Mouse (Mus musculus) limb, embryonic 15.5 days (tissue): ENCODE data around the gene Dcpp2. TPM values are rescaled to one million over a fixed set of nuclear protein-coding genes. Genes with fewer than 3 reads are reported as not detected.
"Not testable (repeated sequence)": the region's sequence is repeated elsewhere in the genome, so short reads cannot be mapped to it uniquely, and the experiment has no call there.

Source experiments
- ATAC-seq: fragments of 200-750 bp; cut with Nextera tagmentation; 2 replicates; pipeline ENCODE4 v1.8.0; 2017; ENCODE audit warnings: low read depth, moderate TSS enrichment; ENCODE audit not compliant: insufficient number of reproducible peaks, low FRiP score, low TSS enrichment
- H3K27ac ChIP-seq: fragments of 300-500 bp; sonication (generic); 2 replicates; pipeline ENCODE4 v1.5.1; 2015; ENCODE audit warnings: moderate library complexity, mild to moderate bottlenecking, inconsistent platforms
- H3K27me3 ChIP-seq: fragments of 300-500 bp; sonication (generic); 2 replicates; pipeline ENCODE4 v1.6.1; 2015; ENCODE audit warnings: inconsistent platforms
- H3K36me3 ChIP-seq: fragments of 300-500 bp; sonication (generic); 2 replicates; pipeline ENCODE4 v1.6.1; 2015; ENCODE audit warnings: inconsistent platforms
- H3K4me1 ChIP-seq: fragments of 300-500 bp; sonication (generic); 2 replicates; pipeline ENCODE4 v1.6.1; 2015; ENCODE audit warnings: inconsistent platforms
- H3K4me2 ChIP-seq: fragments of 300-500 bp; sonication (generic); 2 replicates; pipeline ENCODE4 v1.6.1; 2015; ENCODE audit warnings: mild to moderate bottlenecking, inconsistent platforms
- H3K4me3 ChIP-seq: fragments of 300-500 bp; sonication (generic); 2 replicates; pipeline ENCODE4 v1.5.1; 2015; ENCODE audit warnings: mild to moderate bottlenecking, inconsistent platforms
- H3K9ac ChIP-seq: fragments of 300-500 bp; sonication (generic); 2 replicates; pipeline ENCODE4 v1.6.1; 2015; ENCODE audit warnings: inconsistent platforms
- H3K9me3 ChIP-seq: fragments of 300-500 bp; sonication (generic); 2 replicates; pipeline ENCODE4 v1.6.1; 2016; ENCODE audit warnings: inconsistent platforms
- WGBS: fragments of 180-500 bp; shearing (Covaris S2); methylation state at CpG from one replicate; pipeline ENCODE4 v1.1.7; 2015; 5-methylcytosine and 5-hydroxymethylcytosine counted together
- polyA plus RNA-seq: library from polyadenylated mRNA; unstranded; fragments of >200 nt; fragmentation: Nextera tagmentation; extraction: Ambion mirVana; gene quantifications from 2 replicates; pipeline ENCODE4 v1.2.1, GENCODE M21; 2015

Gene Dcpp2
- polyA plus RNA-seq, result not detected in 2 replicates

DNA sequence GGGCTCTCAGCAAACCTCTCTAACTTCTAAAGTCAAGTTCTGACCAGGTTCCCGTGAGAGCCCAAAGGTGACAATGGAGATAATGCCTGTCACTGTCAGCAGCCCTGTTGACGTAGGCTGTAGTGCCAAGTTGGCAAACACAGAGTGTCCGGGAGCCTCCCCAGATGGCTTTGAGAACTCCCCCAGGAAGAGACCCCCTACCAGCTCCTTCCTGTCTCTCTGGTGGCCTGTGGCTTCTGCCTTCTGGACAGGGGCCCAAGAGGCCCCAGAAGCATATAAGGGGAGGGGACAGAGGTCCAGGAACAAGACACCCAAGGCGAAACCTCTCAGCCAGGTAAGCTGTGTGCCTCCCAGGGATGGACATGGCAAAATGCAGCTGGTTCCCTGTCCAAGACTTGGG, at the start of gene Dcpp2, which contains the start of gene Dcpp1:
Gene Dcpp2, plus strand, starts transcription at position 305 of the 400 bp plus-strand sequence.
Gene Dcpp1, plus strand, starts transcription at position 301 of the 400 bp plus-strand sequence.
- 72% methylated on average over 4 of the region's 4 CpGs for WGBS
- H3K4me1 ChIP-seq, result not testable (repeated sequence)

DNA sequence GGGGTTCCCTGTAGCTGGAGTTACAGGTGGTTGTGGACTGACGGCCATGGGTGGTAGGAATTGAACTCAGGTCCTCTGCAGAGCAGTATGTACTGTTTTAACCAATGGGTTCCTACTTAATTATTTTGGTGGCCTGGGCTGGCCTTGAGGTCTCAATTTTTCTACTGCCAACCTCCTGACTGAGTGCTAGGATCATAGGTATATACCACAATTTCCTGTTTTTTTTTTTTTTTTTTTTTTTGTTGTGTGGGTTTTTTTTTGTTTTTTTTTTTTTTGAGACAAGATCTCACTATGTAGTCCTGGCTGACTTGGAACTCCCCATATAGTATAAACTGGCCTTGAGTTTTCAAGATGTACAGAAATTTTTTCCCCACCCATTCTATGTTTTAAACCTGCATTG, 49.5 kb upstream of the Dcpp2 start:
- Histone ChIP-seq H3K27me3 (peaks cover 21% of the 10 kb centered on the region), H3K9ac (no peak overlapping the region), H3K36me3 (peaks cover 13% of the 10 kb centered on the region), H3K4me1 (peaks cover 18% of the 10 kb centered on the region), H3K9me3 (no peaks in the 10 kb centered on the region), H3K4me3 (no peak overlapping the region), H3K4me2 (no peak overlapping the region), H3K27ac (no peak overlapping the region)
- 85% methylated on average over 1 of the region's 1 CpGs for WGBS
- ATAC-seq, result no peak

More for the DNA sequence above, at the start of gene Dcpp2, which contains the start of gene Dcpp1:
- not testable (repeated sequence) for H3K9me3 ChIP-seq, H3K36me3 ChIP-seq, H3K4me2 ChIP-seq, H3K4me3 ChIP-seq, ATAC-seq, H3K9ac ChIP-seq, H3K27ac ChIP-seq, H3K27me3 ChIP-seq

DNA sequence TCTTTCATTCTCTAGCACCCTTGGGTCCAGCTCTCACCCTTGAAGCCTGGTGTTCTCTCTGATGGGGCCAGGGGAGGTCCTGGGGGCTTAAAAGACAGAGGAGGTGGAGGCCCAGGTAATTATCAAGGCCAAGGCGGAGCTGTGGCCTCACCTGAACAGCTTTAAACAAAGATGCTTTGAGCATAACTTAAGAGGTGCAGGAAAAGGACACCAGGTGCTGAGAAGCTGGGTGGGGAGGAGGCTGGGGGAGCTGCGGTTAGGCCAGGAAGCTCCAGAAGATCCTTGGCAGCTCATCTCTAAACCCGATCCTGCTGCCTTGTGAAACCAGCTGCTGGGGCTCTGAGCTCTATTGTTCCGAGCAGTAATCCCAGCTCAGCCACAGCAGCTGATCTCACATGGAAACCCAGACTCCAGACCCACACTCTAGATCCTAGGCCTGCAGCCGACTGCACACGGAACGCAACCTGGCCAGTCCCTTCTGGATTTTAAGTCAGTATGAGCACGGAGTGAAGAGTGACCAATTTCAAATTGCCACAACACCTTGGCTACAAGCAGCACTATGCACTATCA, 44.6 kb upstream of the Dcpp2 start, which contains the start of gene Prss33:
Gene Prss33, minus strand, starts transcription at position 51 of the 570 bp plus-strand sequence.
- 71% methylated on average over 8 of the region's 8 CpGs for WGBS
- no peak within 1 kb of the TSS for H3K27ac ChIP-seq
- no peak within 1 kb of the TSS for H3K9ac ChIP-seq

DNA sequence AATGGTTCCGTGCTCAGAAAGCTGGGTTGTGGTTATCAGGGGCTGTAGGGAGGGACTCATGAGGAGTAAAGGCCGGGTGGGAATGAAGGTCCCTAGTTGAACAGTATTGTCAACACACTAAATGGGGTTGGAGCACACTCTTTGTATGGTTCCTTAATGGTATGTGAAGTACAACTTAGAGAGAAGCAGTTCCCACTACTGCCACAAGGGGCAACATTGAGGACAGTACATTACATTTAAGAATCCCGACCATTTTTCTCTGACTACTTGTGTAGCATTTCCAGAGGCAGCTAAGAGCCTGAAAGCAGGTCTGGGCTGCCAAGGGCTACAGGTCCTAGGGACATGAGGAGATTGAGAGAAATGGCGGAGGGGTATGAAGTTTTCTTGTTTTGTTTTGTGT, 39.5 kb upstream of the Dcpp2 start:
- Histone ChIP-seq H3K9me3 (no peaks in the 10 kb centered on the region), H3K4me2 (no peak overlapping the region), H3K4me1 (peaks cover 4% of the 10 kb centered on the region; the same call in 1 of the 2 replicates), H3K27me3 (no peaks in the 10 kb centered on the region), H3K27ac (no peak overlapping the region), H3K4me3 (no peak overlapping the region), H3K9ac (no peak overlapping the region), H3K36me3 (no peaks in the 10 kb centered on the region)
- WGBS, result 30% methylated on average over 4 of the region's 4 CpGs
- ATAC-seq, result no peak

More for the DNA sequence above, 44.6 kb upstream of the Dcpp2 start, which contains the start of gene Prss33:
- no peak for ATAC-seq
- H3K4me1 ChIP-seq, result no peaks in the 10 kb centered on the region
- no peaks in the 10 kb centered on the region for H3K36me3 ChIP-seq
- no peak within 1 kb of the TSS for H3K4me3 ChIP-seq
- H3K4me2 ChIP-seq, result no peak within 1 kb of the TSS
- H3K9me3 ChIP-seq, result no peaks in the 10 kb centered on the region
- H3K27me3 ChIP-seq, result peaks cover 21% of the 10 kb centered on the region

DNA sequence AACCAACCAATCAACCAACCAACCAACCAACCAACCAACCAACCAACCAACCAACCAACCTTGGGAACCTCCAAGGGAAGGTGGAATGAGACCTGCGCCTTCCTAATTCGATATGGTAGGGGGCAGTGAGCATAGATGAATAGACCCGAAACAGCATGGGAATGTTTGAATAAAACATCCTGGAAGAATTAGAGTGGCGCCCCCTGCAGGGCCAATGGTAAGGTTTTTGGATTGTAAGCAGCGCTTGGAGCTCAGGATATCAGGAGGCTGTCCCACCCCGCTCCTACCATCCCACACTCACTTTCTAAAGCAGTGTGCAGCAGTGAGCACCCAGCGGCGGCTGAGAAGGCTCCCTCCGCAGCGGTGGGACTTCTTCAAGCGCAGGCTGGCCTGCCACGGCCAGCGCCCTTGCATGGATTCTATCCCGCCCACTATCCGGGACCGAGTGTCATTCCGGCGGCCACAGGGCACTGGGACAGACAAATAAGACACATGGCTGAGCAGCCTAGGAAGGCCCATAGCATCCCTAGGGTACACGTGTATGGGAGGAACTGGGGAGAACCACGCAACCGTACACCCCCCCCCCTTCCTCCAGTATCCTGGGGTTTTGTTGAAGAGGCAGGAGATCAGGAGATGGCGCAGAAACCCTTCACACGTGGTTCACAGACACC, 37.4 kb upstream of the Dcpp2 start:
- no peaks in the 10 kb centered on the region for H3K27me3 ChIP-seq
- ATAC-seq, result no peak
- no peaks in the 10 kb centered on the region for H3K36me3 ChIP-seq
- H3K9ac ChIP-seq, result no peak overlapping the region
- H3K4me3 ChIP-seq, result peak overlapping the region; percentile 14; the same call in 1 of the 2 replicates
- H3K27ac ChIP-seq, result no peak overlapping the region
- 48% methylated on average over 23 of the region's 23 CpGs for WGBS
- peak overlapping the region; percentile 36; the same call in 1 of the 2 replicates for H3K4me2 ChIP-seq
- H3K4me1 ChIP-seq, result peaks cover 4% of the 10 kb centered on the region; the same call in 1 of the 2 replicates
- no peaks in the 10 kb centered on the region for H3K9me3 ChIP-seq

DNA sequence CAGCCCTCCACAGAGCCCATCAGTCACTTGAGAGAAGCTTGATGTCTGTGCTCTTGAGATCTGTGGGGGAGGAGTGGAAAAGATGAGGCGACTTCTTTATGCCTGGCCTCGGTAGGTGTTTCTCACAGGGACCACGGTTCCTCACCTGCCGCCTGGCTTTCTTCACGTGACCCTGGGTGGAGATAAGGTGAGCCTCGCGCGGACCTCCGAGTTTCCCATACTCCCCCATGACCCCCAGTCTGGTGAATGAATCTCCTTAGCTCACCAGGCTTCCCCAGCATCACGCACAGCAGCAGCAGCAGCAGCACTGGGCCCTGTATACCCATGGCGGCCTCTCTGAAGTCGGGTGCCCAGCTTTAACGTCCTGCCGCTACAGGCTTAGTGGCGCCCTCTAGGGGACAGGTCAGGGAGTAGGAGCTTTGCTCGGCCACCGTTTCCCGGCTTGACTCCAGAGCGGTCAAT, 36.8 kb upstream of the Dcpp2 start, which contains the start of the genes Prss32 and Prss41:
Gene Prss32, plus strand, starts transcription at position 44 of the 462 bp plus-strand sequence.
Gene Prss41, minus strand, starts transcription at position 361 of the 462 bp plus-strand sequence.
- 15% methylated on average over 19 of the region's 19 CpGs for WGBS
- Histone ChIP-seq H3K27ac (no peak within 1 kb of the TSS), H3K4me3 (peak within 1 kb of the TSS; percentile 14; the same call in 1 of the 2 replicates), H3K9me3 (no peaks in the 10 kb centered on the region), H3K4me2 (peak within 1 kb of the TSS; percentile 36), H3K36me3 (no peaks in the 10 kb centered on the region), H3K4me1 (peaks cover 4% of the 10 kb centered on the region; the same call in 1 of the 2 replicates), H3K9ac (no peak within 1 kb of the TSS), H3K27me3 (no peaks in the 10 kb centered on the region)
- no peak for ATAC-seq

DNA sequence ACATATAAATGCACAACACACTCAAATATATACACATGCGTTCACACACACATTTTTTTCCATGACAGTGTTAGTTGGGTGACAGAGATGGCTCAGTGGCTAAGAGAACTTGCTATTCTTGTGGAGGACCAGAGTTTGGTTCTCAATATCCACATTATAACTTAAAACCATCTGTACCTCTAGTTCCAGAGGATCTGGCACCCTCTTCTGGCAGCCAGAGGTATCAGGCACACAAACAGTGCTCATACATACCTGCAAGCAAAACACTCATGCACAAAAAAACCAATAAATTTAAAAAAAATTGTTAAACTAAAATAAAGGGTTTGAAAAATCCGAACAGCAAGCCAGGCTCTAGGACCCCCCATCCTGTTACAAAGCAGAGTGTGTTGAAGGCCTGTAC, 30.7 kb upstream of the Dcpp2 start:
- Histone ChIP-seq H3K4me2 (no peak overlapping the region), H3K4me1 (no peaks in the 10 kb centered on the region), H3K9ac (no peak overlapping the region), H3K9me3 (no peaks in the 10 kb centered on the region), H3K36me3 (no peaks in the 10 kb centered on the region), H3K27ac (no peak overlapping the region), H3K4me3 (no peak overlapping the region), H3K27me3 (no peaks in the 10 kb centered on the region)
- WGBS, result 56% methylated on average over 2 of the region's 2 CpGs
- no peak for ATAC-seq

DNA sequence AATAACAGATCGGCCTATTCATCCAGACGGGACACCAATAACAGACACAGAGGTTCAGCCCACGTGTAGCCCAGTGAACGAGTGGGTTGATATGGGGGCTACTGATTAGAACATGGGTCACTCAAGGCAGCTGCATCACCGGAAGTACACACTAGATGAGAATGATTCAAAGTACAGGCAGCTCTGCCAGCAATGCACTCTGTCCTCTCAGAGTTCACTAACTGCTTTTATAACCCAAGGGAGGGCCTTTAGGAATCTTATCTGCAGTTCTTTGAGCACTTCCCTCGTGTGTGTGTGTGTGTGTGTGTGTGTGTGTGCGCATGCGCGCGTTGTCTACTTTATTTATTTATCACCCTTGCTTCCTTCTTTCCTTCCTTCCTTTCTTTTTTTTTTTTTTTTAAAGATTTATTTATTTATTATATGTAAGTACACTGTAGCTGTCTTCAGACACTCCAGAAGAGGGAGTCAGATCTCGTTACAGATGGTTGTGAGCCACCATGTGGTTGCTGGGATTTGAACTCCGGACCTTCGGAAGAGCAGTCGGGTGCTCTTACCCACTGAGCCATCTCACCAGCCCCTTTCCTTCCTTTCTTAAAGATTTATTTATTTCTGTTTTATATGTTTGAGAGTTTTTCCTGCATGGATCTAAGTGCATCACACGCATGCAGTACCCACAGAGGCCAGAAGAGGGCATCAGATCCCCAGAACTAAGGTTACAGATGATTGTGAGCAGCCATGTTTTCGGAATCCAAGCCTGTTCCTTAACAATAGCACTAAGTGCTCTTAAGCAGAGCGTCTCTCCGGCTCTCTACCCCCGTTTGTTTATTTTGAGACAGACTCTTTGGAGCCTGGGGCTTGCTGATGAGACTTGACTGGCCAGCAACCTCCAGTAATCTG, 29.6 kb upstream of the Dcpp2 start:
- Histone ChIP-seq H3K4me2 (no peak overlapping the region), H3K9me3 (no peaks in the 10 kb centered on the region), H3K27me3 (no peaks in the 10 kb centered on the region), H3K27ac (no peak overlapping the region), H3K4me1 (no peaks in the 10 kb centered on the region), H3K9ac (no peak overlapping the region), H3K4me3 (no peak overlapping the region), H3K36me3 (no peaks in the 10 kb centered on the region)
- WGBS, result 56% methylated on average over 18 of the region's 19 CpGs
- no peak for ATAC-seq

DNA sequence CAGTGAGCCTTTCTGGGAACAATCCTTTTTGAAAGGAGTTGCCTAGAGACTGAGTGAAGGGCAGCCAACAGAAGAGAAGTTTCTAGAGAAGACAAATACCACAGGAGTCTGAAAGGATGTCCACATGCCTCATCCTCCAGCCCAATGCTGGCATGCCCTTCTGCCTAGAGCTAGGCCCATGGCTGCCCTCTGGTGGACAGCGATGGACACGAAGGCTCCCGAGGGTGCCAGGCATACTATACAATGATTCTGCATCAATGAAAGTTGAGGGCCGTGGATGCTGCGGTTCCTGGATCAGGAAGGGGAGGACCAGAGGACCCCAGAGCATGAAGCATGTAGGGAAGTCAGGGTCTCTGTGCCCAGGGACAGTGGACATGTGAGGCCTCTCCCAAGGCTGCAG, 27.4 kb upstream of the Dcpp2 start:
- no peaks in the 10 kb centered on the region for H3K9me3 ChIP-seq
- no peak overlapping the region for H3K4me3 ChIP-seq
- H3K9ac ChIP-seq, result no peak overlapping the region
- ATAC-seq, result no peak
- H3K27ac ChIP-seq, result no peak overlapping the region
- no peaks in the 10 kb centered on the region for H3K4me1 ChIP-seq
- H3K36me3 ChIP-seq, result no peaks in the 10 kb centered on the region
- H3K4me2 ChIP-seq, result no peak overlapping the region
- no peaks in the 10 kb centered on the region for H3K27me3 ChIP-seq
- 36% methylated on average over 5 of the region's 5 CpGs for WGBS

DNA sequence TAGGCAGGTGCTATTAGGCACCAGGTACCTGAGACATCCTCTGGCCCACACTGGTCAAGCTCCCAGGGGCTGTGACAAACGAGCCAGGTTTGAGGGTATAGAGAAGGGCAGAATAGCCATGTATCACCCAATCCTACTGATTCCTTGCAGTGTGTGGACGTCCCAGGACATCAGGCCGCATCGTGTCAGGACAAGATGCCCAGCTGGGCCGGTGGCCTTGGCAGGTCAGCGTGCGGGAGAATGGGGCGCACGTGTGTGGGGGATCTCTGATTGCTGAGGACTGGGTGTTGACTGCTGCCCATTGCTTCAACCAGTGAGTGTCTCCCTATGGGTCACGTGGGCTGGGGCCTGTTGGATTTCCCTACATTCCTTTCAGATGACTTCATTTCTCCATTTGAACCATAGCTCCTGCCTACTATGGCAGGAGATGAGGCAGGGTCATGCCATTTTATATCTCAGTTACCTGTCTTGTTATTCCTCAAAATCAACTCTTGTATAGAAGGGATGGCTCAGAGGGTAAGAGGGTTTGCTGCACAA, 26.4 kb upstream of the Dcpp2 start:
- Histone ChIP-seq H3K27me3 (no peaks in the 10 kb centered on the region), H3K9ac (no peak overlapping the region), H3K9me3 (no peaks in the 10 kb centered on the region), H3K36me3 (no peaks in the 10 kb centered on the region), H3K4me1 (no peaks in the 10 kb centered on the region), H3K4me2 (no peak overlapping the region), H3K27ac (no peak overlapping the region), H3K4me3 (no peak overlapping the region)
- WGBS, result 86% methylated on average over 10 of the region's 10 CpGs
- no peak for ATAC-seq

DNA sequence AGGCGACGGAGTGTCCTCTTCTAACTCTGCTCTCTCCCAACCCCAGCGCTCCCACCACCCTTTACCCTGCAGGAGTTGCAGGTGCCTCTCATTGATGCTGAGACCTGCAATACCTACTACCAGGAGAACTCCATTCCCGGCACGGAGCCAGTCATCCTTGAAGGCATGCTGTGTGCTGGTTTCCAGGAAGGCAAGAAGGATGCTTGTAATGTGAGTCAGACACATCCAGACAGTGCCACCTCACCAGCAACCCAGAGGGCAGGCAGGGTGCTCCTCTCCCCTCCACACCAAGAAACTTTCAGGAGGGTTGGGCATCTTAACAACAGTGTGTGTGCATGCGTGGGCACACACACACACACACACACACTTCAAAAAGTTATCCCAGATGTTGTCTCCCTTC, 23.5 kb upstream of the Dcpp2 start:
- no peak overlapping the region for H3K27ac ChIP-seq
- no peaks in the 10 kb centered on the region for H3K27me3 ChIP-seq
- H3K4me1 ChIP-seq, result no peaks in the 10 kb centered on the region
- H3K9ac ChIP-seq, result no peak overlapping the region
- H3K9me3 ChIP-seq, result no peaks in the 10 kb centered on the region
- H3K4me2 ChIP-seq, result no peak overlapping the region
- H3K4me3 ChIP-seq, result no peak overlapping the region
- no peak for ATAC-seq
- WGBS, result 88% methylated on average over 6 of the region's 6 CpGs
- no peaks in the 10 kb centered on the region for H3K36me3 ChIP-seq
